Mouse (Mus musculus): Measurements from ENCODE around the gene Borcs5. TPM values are rescaled to one million over a fixed set of nuclear protein-coding genes. Genes with fewer than 3 reads are reported as not detected.
"Not testable (repeated sequence)": the region's sequence is repeated elsewhere in the genome, so short reads cannot be mapped to it uniquely, and the experiment has no call there.

Borcs5 gene
- polyA plus RNA-seq, 1 experiment from 2014 or later: 17.6 TPM

DNA sequence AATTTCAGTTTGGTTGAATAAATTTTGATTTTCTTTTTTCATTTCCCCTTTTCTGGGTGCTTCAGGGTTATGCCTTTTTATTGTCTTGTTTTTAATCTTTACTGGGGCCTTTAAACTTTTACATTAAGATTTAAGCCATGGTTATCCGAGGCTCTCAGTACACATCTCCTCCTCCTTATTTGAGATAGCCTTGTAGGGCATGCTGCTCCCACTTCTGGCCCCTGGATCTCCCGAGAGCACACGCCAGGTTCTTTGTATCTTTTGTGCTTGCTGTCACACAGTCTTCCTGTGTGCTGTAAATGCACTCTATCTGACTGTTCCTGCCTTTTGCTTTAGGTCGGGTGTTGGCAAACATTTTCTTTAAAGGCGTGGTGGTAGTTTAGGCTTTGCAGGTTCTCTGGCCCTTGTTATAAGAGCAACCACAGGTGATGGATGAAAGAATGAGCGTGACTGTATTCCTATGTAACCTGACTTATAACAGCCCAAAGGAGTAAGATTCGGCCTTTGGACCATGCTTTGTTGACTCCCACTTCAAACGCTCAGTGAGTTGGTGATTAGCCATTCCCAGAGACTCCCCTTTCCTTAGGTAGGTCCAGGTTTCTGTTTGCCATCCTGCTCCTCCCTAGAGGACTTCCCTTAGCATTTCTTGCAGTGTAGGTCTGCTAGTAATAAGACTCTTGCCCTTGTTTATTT, 21.6 kb downstream of the Borcs5 start:
- Histone ChIP-seq H3K4me3 (ENCODE audit: low read length) (no peak overlapping the region), H3K4me1 (ENCODE audit: control insufficient read depth, insufficient read depth, low read length) (0 out of 2 replicates have a peak, but pooled peaks cover 10% of the 10 kb centered on the region), H3K4me2 (ENCODE audit: low read depth, low read length) (no peak overlapping the region), H3K27me3 (replicated peaks; ENCODE audit: control insufficient read depth, insufficient read depth, low read length) (no peaks in the 10 kb centered on the region), H3K27ac (ENCODE audit: low read length) (peak overlapping the region; percentile 67), H3K36me3 (ENCODE audit: control insufficient read depth, insufficient read depth, low read length) (no peaks in the 10 kb centered on the region), H3K9me3 (ENCODE audit: control insufficient read depth, low read length) (no peaks in the 10 kb centered on the region), H3K9ac (ENCODE audit: low read depth, low read length) (no peak overlapping the region)
- peak; percentile 81 for ATAC-seq
- WGBS: 57% methylated on average over 8 of the region's 8 CpGs

DNA sequence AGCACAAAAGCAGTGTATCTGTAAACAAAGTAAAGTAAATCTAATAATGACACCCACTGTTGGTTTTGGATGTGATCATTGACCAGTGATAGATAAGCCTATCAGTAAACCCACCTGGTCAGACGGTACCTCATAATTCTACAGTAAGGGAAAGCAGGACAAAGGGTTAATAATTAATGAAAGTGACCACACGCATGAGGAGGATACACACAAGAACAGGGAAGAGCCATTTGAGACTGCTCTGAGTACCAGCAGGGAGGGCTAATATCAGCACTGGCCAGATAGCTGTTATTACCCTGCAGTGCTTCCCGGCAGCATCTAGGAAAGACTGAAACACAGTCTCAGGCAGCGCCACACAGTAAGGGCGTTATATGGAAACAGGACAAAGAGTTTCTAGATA, 25.3 kb downstream of the Borcs5 start:
- Histone ChIP-seq H3K27me3 (replicated peaks; ENCODE audit: control insufficient read depth, insufficient read depth, low read length) (no peaks in the 10 kb centered on the region), H3K36me3 (ENCODE audit: control insufficient read depth, insufficient read depth, low read length) (no peaks in the 10 kb centered on the region), H3K9me3 (ENCODE audit: control insufficient read depth, low read length) (no peaks in the 10 kb centered on the region), H3K4me2 (ENCODE audit: low read depth, low read length) (no peak overlapping the region), H3K9ac (ENCODE audit: low read depth, low read length) (no peak overlapping the region), H3K4me3 (ENCODE audit: low read length) (no peak overlapping the region), H3K27ac (ENCODE audit: low read length) (no peak overlapping the region), H3K4me1 (ENCODE audit: control insufficient read depth, insufficient read depth, low read length) (0 out of 2 replicates have a peak, but pooled peaks cover 8% of the 10 kb centered on the region)
- peak; percentile 73 for ATAC-seq
- 48% methylated on average over 5 of the region's 5 CpGs for whole genome bisulfite sequencing

DNA sequence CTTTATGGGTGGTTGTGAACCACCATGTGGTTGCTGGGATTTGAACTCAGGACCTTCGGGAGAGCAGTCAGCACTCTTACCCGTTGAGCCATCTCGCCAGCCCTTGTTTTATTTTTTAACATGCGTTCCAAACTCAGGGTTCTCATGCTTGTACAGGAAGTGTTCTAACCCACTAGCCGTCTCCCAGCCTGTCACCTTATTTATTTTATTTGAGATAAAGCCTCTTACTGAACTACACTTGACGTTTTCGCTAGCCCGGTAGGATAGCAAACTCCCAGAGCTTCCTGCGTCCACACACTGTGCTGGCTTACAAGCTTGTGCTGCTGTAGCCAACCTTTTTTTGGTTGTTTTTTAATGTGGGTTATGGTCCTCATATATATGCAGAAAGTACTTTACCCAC, 26.5 kb downstream of the Borcs5 start:
- no peak overlapping the region for H3K4me2 ChIP-seq (ENCODE audit: low read depth, low read length)
- H3K27me3 ChIP-seq (replicated peaks; ENCODE audit: control insufficient read depth, insufficient read depth, low read length): no peaks in the 10 kb centered on the region
- no peak overlapping the region for H3K27ac ChIP-seq (ENCODE audit: low read length)
- no peaks in the 10 kb centered on the region for H3K9me3 ChIP-seq (ENCODE audit: control insufficient read depth, low read length)
- ATAC-seq: no peak
- H3K9ac ChIP-seq (ENCODE audit: low read depth, low read length): no peak overlapping the region
- no peak overlapping the region for H3K4me3 ChIP-seq (ENCODE audit: low read length)
- WGBS: 65% methylated on average over 9 of the region's 9 CpGs
- H3K4me1 ChIP-seq (ENCODE audit: control insufficient read depth, insufficient read depth, low read length): peaks cover 6% of the 10 kb centered on the region
- no peaks in the 10 kb centered on the region for H3K36me3 ChIP-seq (ENCODE audit: control insufficient read depth, insufficient read depth, low read length)

DNA sequence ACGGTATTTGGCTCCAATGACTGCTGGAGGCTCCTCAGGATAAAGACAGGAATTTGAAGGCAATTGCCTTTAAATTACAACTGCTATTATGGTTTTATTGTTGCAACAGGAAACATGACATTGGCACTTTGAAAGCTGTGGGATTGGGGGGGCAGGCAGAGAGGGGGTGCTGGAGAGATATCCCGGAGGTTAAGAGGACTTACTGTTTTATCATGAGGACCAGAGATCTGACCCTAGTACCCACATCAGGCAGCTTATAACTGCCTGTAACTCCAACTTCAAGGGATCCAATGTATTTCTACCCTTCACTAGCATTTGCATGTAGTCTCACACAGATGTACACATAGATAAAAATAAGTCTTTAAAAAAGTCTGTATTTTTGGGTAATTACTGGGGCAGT, 29.2 kb downstream of the Borcs5 start:
- Histone ChIP-seq H3K27me3 (replicated peaks; ENCODE audit: control insufficient read depth, insufficient read depth, low read length) (no peaks in the 10 kb centered on the region), H3K36me3 (ENCODE audit: control insufficient read depth, insufficient read depth, low read length) (no peaks in the 10 kb centered on the region), H3K9me3 (ENCODE audit: control insufficient read depth, low read length) (no peaks in the 10 kb centered on the region), H3K4me2 (ENCODE audit: low read depth, low read length) (no peak overlapping the region), H3K9ac (ENCODE audit: low read depth, low read length) (no peak overlapping the region), H3K27ac (ENCODE audit: low read length) (no peak overlapping the region), H3K4me1 (ENCODE audit: control insufficient read depth, insufficient read depth, low read length) (peaks cover 10% of the 10 kb centered on the region), H3K4me3 (ENCODE audit: low read length) (no peak overlapping the region)
- ATAC-seq: no peak
- WGBS: 69% methylated on average over 2 of the region's 2 CpGs

DNA sequence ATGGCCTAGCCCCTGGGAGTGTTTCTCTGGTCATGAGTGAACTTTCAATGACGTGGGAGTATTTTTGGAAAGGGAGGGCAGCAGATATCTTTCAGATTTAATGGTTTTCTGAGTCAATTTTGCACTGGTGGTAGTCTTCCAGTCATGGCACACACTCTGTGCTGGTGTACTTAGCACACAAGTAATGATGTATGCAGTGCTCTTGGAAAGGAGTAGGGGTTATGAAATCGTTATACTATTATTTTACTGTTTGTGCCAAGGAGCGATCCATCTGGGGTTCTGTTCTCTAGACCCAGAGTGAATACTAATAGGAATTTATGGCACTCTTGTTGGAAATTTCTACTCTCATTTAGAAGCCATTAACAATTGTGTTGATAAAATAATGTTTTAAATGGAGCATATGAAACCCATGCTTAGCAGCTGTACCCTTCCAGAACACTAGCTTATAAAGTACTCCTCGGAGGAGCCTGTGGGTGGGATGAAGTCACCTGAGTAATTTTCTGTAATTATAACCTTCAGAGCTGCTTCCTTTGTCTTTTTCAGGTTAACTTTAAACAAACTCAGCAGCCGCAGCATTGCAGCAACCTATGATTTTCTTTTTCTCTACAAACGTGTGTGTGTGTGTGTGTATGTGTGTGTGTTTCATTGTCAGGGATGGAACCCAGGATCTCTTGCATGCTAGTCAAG, 30.0 kb downstream of the Borcs5 start:
- H3K9ac ChIP-seq (ENCODE audit: low read depth, low read length): no peak overlapping the region
- 74% methylated on average over 6 of the region's 6 CpGs for WGBS

DNA sequence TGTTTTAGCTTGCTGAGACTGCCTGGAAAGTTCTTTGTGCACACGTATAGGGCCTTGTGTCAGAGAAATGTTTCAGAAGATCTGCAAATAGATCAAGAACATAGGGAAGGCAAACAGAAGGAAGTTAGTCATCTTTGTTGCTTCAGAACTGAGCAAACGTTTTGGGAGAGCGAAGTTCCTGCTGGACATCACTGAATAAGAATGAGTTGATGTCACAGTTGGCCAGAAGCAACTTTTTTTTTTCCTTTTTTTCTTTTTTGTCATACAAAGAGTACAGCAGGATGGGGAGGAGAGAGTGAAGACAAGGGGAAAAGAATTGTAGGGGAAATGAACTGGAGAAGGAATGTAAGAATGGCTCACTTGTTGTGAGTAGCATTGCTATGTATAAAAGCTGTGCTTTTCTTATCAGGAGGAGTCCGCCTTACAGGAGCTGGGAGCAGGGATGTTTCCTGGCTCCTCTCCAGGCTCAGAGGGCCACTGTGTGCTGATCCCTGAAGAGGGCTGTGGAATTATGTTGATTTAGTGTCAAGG, 31.6 kb downstream of the Borcs5 start:
- ATAC-seq: peak; percentile 67
- H3K27ac ChIP-seq (ENCODE audit: low read length): 0 out of 2 replicates have a peak overlapping the region, but pooled peaks have one; percentile 7
- WGBS: 32% methylated on average over 4 of the region's 4 CpGs

More for the DNA sequence above, 30.0 kb downstream of the Borcs5 start:
- no peak overlapping the region for H3K27ac ChIP-seq (ENCODE audit: low read length)
- no peaks in the 10 kb centered on the region for H3K36me3 ChIP-seq (ENCODE audit: control insufficient read depth, insufficient read depth, low read length)
- no peak overlapping the region for H3K4me3 ChIP-seq (ENCODE audit: low read length)
- no peaks in the 10 kb centered on the region for H3K9me3 ChIP-seq (ENCODE audit: control insufficient read depth, low read length)
- H3K4me2 ChIP-seq (ENCODE audit: low read depth, low read length): no peak overlapping the region
- ATAC-seq: no peak
- H3K27me3 ChIP-seq (replicated peaks; ENCODE audit: control insufficient read depth, insufficient read depth, low read length): no peaks in the 10 kb centered on the region
- H3K4me1 ChIP-seq (ENCODE audit: control insufficient read depth, insufficient read depth, low read length): peaks cover 10% of the 10 kb centered on the region

DNA sequence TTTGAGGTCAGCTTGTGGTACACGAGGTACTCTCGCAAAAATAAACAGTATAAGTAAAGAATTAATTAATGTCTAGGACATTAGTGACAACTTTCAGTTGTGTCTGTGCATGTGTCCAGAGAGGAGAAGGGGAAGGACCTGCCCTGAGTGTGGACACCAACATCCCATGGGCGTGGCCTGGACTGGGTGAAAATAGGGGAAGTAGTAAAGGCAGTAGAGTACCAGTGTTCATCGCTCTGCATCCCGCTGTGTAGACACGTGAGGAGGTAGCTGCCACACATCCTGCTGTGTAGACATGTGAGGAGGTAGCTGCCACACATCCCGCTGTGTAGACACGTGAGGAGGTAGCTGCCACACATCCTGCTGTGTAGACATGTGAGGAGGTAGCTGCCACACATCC, 34.4 kb downstream of the Borcs5 start:
- not testable (repeated sequence) for H3K27me3 ChIP-seq (replicated peaks; ENCODE audit: control insufficient read depth, insufficient read depth, low read length)

More for the DNA sequence above, 31.6 kb downstream of the Borcs5 start:
- no peak overlapping the region for H3K4me2 ChIP-seq (ENCODE audit: low read depth, low read length)
- H3K36me3 ChIP-seq (ENCODE audit: control insufficient read depth, insufficient read depth, low read length): no peaks in the 10 kb centered on the region
- H3K4me3 ChIP-seq (ENCODE audit: low read length): no peak overlapping the region
- H3K4me1 ChIP-seq (ENCODE audit: control insufficient read depth, insufficient read depth, low read length): peaks cover 8% of the 10 kb centered on the region
- H3K9ac ChIP-seq (ENCODE audit: low read depth, low read length): no peak overlapping the region
- H3K9me3 ChIP-seq (ENCODE audit: control insufficient read depth, low read length): no peaks in the 10 kb centered on the region
- H3K27me3 ChIP-seq (replicated peaks; ENCODE audit: control insufficient read depth, insufficient read depth, low read length): no peaks in the 10 kb centered on the region

DNA sequence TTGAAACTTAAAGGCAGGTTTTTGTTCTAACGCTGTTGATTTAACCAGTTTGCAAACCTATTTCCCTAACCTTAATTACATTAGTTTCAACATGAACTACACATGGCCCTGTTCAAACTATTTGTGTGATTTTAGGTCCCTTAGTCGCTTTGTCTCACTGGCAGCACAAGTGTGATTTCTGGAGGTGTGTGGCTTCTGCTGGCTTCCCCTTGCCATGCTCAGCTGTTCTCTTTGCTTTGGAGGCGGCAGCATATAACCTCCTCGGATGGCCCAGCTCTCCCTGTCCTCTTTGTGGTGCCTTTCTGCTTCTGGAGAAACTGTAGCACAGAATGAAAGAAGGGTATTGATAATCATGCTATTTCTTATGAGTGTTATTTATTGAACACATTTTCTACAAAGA, 38.2 kb downstream of the Borcs5 start:
- H3K27me3 ChIP-seq (replicated peaks; ENCODE audit: control insufficient read depth, insufficient read depth, low read length): no peaks in the 10 kb centered on the region
- H3K27ac ChIP-seq (ENCODE audit: low read length): peak overlapping the region; percentile 65
- H3K4me3 ChIP-seq (ENCODE audit: low read length): no peak overlapping the region
- H3K9me3 ChIP-seq (ENCODE audit: control insufficient read depth, low read length): no peaks in the 10 kb centered on the region
- H3K4me1 ChIP-seq (ENCODE audit: control insufficient read depth, insufficient read depth, low read length): peaks cover 6% of the 10 kb centered on the region
- no peak overlapping the region for H3K4me2 ChIP-seq (ENCODE audit: low read depth, low read length)
- WGBS: 56% methylated on average over 4 of the region's 4 CpGs
- H3K36me3 ChIP-seq (ENCODE audit: control insufficient read depth, insufficient read depth, low read length): no peaks in the 10 kb centered on the region
- H3K9ac ChIP-seq (ENCODE audit: low read depth, low read length): no peak overlapping the region
- no peak; the same call in none of the 2 replicates for ATAC-seq

More for the DNA sequence above, 34.4 kb downstream of the Borcs5 start:
- ATAC-seq; H3K4me2 ChIP-seq (ENCODE audit: low read depth, low read length); H3K27ac ChIP-seq (ENCODE audit: low read length); H3K9me3 ChIP-seq (ENCODE audit: control insufficient read depth, low read length); H3K9ac ChIP-seq (ENCODE audit: low read depth, low read length); H3K36me3 ChIP-seq (ENCODE audit: control insufficient read depth, insufficient read depth, low read length); H3K4me3 ChIP-seq (ENCODE audit: low read length): not testable (repeated sequence)
- peaks cover 14% of the 10 kb centered on the region for H3K4me1 ChIP-seq (ENCODE audit: control insufficient read depth, insufficient read depth, low read length)
- WGBS: 88% methylated on average over 8 of the region's 8 CpGs

DNA sequence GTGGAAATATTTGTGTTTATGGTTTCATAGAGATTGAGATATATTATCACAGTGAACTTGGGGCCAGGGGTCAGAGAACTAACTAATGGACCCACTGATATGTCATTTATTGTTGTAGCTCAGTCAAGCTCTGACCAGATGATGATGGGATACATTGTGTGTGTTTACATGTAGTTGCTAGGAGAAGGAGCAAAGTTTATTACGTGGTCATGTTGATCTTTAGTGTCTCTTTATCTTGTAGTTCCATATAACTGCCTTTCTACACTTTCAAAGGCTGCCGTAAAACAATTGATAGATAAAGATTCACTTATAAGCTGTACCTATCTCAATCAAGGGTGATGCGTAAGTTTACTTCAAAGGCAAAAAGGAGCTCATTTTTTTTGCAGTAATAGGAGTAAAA, 38.7 kb downstream of the Borcs5 start:
- peaks cover 6% of the 10 kb centered on the region for H3K4me1 ChIP-seq (ENCODE audit: control insufficient read depth, insufficient read depth, low read length)
- no peak overlapping the region for H3K9ac ChIP-seq (ENCODE audit: low read depth, low read length)
- H3K27me3 ChIP-seq (replicated peaks; ENCODE audit: control insufficient read depth, insufficient read depth, low read length): no peaks in the 10 kb centered on the region
- H3K27ac ChIP-seq (ENCODE audit: low read length): no peak overlapping the region; the same call in 1 of the 2 replicates
- ATAC-seq: peak; percentile 97
- no peaks in the 10 kb centered on the region for H3K36me3 ChIP-seq (ENCODE audit: control insufficient read depth, insufficient read depth, low read length)
- H3K9me3 ChIP-seq (ENCODE audit: control insufficient read depth, low read length): no peaks in the 10 kb centered on the region
- 49% methylated on average over 3 of the region's 3 CpGs for WGBS
- no peak overlapping the region for H3K4me2 ChIP-seq (ENCODE audit: low read depth, low read length)
- H3K4me3 ChIP-seq (ENCODE audit: low read length): no peak overlapping the region
